Mouse (Mus musculus) c-Kit-positive CD71-negative TER-119-negative erythroid progenitor cells, embryonic 14.5 days (primary cell): ENCODE results near the gene Actn4.

ENCODE experiments used
- DNase-seq: peaks from one replicate; pipeline ENCODE4 v3.0.0-alpha.2; 2013; ENCODE audit warnings: low read depth

Actn4 gene

GRCm38 (mm10) chr7:28950346-28951037, 11.6 kb downstream of the Actn4 start:
- DNase-seq = no peak

- no peak for DNase-seq
Observed at GRCm38 (mm10) chr7:28949298-28949697, 12.8 kb downstream of the Actn4 start.

- DNase-seq = no peak
Observed at GRCm38 (mm10) chr7:28948746-28949145, 13.4 kb downstream of the Actn4 start.

DNA sequence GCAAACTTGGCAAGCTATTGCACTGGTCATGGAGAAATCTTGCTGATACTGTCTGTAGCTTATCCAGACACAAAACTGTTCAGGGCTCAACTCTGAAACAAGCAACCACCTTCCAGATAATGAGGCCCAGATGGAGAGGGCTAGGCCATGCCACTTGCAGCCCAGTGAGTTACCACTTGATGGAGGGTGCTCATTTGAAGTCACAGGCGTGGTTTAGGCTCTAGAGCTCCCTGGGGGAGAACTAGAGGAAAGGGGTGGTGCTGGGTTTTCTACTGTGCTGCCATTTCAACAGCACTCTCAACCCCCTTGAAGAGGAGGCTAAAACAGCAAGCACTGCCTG, 15.9 kb downstream of the Actn4 start:
- no peak for DNase-seq

DNA sequence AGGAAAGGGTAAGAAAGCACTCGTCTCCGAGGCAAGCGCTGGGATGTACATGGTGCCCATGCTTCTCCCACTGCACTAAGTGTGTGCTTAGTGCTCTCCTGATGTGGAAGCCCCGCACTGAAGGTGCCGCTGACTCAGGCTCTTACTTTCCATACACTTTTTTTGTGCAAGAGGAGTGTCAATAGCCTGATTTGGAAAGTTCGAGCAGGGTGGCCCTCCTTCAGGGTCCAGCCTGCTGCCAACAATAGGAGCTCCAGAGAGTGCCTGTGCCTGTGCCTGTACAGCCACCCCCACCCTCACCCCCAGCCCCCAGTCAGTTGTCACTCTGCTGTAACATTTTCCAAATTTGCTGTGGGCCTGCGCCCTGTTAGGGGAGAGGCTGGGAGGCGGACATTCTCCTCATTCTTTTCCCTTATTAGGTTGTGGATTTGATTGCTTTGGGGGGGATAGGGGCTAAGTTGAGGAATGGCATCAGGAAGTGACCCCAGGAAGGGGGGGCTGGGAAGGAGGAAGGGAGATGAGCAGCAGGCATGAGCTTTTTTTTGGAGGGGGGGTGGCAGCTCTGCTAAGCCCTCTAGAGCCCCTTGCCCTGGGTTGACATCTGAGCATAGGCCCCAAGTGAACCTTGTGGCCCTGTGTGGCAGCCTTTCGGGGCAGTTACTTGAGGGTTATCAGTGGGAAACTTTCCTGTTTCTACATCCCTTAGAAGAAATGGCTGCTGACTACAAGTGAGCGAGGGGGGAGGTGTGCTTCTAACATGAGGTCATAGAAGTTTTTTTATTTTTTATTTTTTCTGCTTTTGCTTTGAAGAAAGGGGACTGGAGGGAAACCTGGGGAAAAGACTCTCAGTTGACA, 16.5 kb downstream of the Actn4 start:
- no peak for DNase-seq

DNA sequence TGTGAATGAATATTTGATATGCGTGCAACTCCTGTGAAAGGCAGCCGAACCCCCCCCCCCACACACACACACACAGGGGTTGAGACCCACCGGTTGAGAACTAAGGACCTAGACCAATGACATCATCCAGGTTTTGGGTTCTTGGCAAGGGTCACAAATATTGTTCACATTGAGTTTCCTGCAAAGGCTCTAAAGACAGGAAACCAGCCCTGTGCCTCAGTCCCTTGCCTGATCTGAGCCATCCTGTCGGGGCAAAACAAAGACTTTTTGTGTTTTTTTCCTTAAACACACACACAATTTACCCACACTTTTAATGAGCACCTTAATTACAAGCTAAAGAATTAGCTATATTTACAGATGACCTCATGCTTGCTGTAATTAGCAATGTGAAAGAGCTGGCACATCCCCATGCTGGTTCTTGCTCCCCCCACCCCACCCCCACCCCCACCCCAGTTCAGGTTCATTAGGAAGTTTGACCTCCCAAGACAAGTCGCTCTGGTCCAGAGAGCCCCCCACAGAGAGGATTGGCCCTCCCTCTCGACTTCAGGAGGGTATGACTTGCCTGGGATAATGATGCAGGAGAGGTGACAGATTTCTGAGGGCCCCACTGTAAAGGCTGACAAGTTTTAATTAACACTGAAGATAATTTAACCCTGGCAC, 17.3 kb downstream of the Actn4 start:
- no peak for DNase-seq

- no peak for DNase-seq
Observed at GRCm38 (mm10) chr7:28943451-28944180, 18.5 kb downstream of the Actn4 start.

DNA sequence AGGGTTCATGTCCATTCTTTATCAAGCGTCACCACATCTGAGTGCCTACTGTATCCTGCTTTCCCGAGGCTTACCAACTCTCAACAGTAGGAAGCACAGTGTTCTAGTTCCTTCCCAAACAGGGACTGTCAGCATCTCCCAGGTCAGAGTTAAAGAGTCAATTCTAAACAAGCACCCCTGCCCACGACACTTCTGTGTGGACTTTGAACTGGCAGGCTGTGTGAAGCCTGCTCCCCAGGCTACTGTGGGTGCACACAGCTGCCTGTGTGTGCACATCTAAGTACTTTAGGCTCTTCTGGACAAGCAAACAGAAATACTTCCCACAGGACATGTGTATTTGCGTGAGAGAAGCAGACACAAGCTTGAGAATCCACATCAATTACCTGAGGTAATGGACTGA, 20.6 kb downstream of the Actn4 start:
- no peak for DNase-seq

GRCm38 (mm10) chr7:28941129-28941528, 21.0 kb downstream of the Actn4 start:
- no peak for DNase-seq

DNA sequence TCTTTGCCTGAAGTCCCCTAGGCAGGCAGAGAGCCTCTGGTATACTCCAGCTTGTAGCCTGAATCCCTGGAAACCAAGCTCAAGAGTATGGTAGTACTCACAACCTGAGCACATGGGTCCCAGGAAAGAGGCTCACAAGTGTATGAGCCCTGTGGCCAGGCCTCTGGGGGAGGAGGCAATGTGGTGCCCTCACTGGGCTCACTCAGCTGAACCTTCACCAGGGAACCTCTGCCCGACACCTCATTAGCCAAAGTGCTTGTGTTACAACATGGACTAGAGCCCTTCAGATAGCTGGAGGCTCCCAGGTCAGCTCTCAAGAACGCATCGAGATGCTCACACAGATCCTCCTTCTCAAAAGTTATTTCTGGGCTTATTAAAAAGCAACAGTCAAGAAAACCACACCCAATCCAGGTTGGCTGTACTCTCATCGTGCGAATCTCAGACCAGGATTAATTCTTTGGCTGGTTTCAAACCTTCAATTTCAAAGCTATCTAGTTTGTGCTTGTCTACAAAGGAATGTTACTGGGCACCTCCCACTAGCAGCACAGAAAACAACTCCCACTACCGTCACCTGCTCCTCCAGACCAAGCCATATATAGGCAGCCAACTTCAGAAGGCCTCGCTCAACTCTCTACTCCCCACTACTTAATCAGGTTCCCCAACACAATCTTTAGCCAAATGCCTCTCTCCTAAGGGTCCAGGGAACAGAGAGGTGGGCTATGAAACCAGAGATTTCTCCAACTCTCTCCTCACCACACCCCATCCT, 22.5 kb downstream of the Actn4 start:
- DNase-seq = no peak

DNA sequence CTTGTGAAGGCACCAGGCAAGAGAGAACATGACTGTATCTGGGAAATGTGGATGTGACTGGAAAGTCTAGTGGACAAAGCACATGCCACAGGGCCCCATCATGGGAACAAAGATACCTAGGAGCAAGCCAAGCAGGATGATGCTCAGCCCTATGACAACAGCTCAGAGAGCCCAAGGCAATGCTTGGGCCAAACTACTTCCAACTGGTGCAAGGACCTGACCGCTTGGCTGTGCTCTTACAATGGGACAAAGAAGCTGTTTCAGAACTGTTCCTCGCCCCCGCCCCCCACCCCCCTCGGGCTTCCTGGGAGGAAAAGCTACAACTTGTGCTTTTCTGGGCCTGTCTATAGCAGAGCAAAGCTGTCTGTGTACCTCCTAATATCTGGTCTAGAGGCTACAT, 23.5 kb downstream of the Actn4 start:
- no peak for DNase-seq

GRCm38 (mm10) chr7:28936787-28937186, 25.4 kb downstream of the Actn4 start:
- no peak for DNase-seq

GRCm38 (mm10) chr7:28933825-28934224, 28.3 kb downstream of the Actn4 start:
- no peak for DNase-seq

DNA sequence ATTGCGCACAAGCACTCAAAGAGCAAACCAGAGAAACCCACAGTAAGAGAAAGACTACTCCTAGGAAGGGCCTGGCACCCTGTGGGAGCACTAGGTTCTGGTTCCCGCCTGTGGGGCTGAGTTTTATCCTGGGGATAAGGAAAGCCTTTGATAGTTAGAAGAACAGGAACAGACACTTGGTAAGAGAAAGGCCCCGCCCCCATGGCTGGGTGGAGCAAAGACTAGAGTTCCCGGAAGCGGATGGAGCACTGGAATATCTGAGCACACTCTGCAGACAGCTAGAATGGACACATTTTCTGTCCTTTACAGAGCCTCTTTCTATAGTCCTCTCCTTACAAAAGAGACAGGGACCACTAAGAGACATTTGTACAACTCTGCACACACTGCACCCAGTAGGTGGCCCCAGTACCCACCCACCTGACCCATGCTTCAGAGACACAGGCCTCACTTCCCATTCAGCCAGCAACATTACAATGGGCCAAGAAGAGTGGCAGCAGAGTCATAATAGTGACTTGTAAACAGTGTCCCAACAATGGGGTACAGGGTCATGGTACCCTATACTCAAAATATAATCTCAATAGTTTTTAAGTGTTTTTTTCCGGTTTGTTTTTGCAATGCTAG, 29.6 kb downstream of the Actn4 start:
- DNase-seq = no peak

DNA sequence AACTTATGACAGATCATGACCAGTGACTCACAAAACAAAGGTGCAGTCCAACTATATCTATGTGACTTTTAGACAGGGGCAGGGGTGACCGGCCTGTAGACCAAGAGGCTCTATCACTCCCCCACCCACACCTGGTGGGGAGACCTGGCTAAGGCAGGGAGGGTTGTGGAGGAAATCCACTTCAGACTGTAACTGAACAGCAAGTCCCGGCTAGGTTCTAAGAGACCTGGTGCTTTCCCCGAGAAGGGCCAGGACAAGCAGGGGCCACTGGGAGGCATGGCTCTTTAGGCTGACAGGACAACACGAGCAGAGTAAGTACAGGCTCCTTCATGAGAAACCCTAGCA, 30.5 kb downstream of the Actn4 start:
- no peak for DNase-seq

GRCm38 (mm10) chr7:28931032-28931694, 31.0 kb downstream of the Actn4 start:
- DNase-seq = no peak

DNA sequence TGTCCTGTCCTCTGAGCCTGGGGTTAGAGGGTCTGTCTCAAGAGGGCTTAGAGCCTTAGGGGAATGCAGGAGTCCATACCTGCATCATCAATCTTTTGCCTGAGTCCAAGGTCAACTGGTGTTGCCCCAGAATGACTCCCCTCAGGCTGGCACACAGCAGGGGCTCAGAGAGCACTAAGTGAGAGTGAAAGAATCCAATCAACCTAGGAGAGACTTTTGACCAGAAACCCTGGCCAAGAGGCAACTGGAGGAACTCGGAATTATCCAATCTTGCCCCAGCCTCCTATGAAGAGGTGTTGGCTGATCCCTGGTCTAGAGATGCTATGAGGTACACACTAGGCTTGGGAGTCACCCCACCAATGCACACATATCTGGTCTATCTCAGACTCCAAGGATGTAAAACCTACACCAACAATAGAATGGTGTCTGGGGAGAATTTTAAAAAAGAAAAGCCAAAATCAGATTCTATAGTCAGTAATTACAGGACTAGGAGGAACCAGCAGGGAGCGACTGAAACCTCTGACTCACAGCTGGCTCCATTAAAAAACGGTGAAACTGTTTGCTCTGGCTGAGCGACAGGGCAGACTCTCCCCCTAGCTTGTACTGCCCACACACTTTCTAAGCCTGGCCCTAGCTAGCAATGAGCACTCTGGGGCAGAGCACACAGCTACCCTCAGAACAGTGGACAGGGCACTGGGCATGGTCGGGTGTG, 31.7 kb downstream of the Actn4 start:
- DNase-seq = no peak

DNA sequence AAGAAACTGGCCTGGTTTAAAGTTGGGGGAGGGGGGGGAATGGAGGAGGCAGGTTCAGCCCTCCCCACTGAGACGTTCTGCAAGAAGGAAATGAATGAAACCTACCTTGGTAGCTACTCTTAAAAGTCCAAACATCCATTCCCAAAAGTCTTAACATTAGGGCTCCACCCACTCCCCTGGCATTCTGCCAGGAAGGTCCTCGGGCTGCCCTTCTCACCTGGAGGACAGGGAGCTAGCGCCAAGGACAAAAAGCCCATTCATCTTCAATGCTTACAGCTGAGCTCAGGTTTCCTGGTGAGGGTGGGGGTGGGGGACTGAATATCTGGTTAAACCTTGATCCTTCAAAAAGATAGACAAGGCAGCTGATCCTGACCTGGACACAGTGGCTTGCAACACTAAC, 32.8 kb downstream of the Actn4 start:
- DNase-seq = no peak

- DNase-seq = no peak
Observed at GRCm38 (mm10) chr7:28926172-28926571, 36.0 kb downstream of the Actn4 start.

DNA sequence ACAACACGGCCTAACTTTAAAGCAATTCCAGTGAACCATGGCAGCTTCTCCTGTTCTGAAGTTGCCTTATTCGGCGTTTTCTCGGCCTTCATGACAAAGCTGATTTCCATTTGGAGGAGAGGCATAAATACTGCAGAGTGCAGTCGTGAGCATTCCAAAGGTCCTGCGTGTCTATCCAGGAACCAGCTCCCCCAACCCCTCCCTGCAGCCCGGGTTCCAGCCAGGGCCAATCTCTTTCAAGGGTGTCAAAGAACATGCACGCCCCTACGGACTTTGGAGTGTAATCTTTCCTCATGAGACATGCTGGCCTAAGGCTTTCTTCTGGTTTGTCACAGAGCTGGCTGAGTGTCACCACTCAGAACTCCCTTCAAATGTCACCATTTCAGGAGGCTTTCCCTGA, 36.8 kb downstream of the Actn4 start:
- no peak for DNase-seq
